Mouse (Mus musculus) forebrain, embryonic 10.5 days (tissue): Measurements from ENCODE around the gene Lsm5. TPM values are rescaled to one million over a fixed set of nuclear protein-coding genes. Genes with fewer than 3 reads are reported as not detected.
A peak's percentile ranks its signal among the peaks of the same experiment; 100 is the strongest.

ENCODE experiments used
- DNase-seq: peaks from one replicate; pipeline ENCODE4 v3.0.0-alpha.2; 2017; ENCODE audit warnings: low spot score; ENCODE audit errors: extremely low spot score
- H3K27ac ChIP-seq: fragments of 300-500 bp; sonication (generic); 2 replicates; pipeline ENCODE4 v1.5.1; 2016; ENCODE audit warnings: mild to moderate bottlenecking
- H3K27me3 ChIP-seq: fragments of 300-500 bp; sonication (generic); 2 replicates; pipeline ENCODE4 v1.6.1; 2016; ENCODE audit warnings: mild to moderate bottlenecking; ENCODE audit not compliant: poor library complexity, severe bottlenecking
- H3K36me3 ChIP-seq: fragments of 300-500 bp; sonication (generic); replicated peaks from 2 replicates; pipeline ENCODE4 v1.6.1; 2016; ENCODE audit warnings: mild to moderate bottlenecking, moderate library complexity
- H3K4me1 ChIP-seq: fragments of 300-500 bp; sonication (generic); 2 replicates; pipeline ENCODE4 v1.6.1; 2016
- H3K4me3 ChIP-seq: fragments of 300-500 bp; sonication (generic); 2 replicates; pipeline ENCODE4 v1.5.1; 2016; ENCODE audit warnings: mild to moderate bottlenecking, moderate library complexity
- H3K9me3 ChIP-seq: fragments of 300-500 bp; sonication (generic); 2 replicates; pipeline ENCODE4 v1.6.1; 2016; ENCODE audit warnings: mild to moderate bottlenecking, moderate library complexity
- WGBS: fragments of 180-500 bp; shearing (Covaris S2); methylation state at CpG from one replicate; pipeline ENCODE4 v1.1.7; 2016; 5-methylcytosine and 5-hydroxymethylcytosine counted together
- polyA plus RNA-seq: library from polyadenylated mRNA; unstranded; fragments of >200 nt; fragmentation: Nextera tagmentation; extraction: Ambion mirVana; gene quantifications from 2 replicates; pipeline ENCODE4 v1.2.1, GENCODE M21; 2016

The Lsm5 gene
- 224 and 231 TPM in 2 replicates for polyA plus RNA-seq

DNA sequence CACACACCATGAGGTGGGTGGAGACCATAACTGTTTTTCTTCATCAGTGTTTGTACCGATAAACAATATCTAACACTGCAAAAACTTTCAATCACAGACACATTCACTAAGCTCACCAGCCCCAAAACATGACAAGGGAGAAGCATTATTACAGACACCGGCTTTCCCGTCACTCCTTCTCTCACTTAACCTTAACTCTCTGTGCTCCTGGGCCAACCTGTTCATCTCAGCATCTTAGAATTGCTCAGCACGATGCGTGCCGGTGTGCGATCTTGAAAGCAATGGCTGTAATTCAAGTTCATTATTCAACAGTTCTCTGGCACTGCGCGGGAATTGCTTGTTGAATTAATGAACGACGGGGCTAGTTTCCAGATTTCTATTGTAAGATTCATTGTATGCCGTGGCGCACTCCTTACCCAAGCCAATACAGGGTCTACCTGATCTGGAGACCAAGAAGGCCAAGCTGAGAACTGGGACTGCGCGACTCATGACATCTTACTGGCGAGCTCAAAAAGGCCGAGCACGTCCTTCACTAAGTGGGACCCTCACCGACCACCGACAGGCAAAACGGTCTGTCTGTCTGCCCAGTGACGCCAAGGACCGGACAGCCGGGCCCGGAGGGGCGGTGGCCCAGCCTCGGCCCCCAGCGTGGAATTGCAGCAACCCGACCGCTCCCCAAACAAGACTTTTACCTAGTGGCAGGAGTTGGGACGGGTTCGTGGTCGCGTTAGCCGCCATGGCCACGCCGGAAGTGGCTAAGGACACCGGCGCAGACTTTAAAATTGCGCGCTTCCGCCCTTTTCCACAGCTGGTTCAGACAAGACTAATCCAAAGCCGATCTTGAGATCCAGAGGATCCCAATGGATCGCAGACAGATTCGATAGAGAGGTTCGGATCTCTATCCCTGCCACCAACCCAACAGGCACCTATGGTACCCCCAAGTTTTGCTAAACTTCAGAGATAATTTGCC lies at the start of gene Lsm5:
Gene Lsm5, minus strand, starts transcription at position 780 of the 970 bp plus-strand sequence.
- peaks cover 9% of the 10 kb centered on the region for H3K4me1 ChIP-seq
- H3K4me3 ChIP-seq = peak within 1 kb of the TSS; percentile 93
- H3K9me3 ChIP-seq = peaks cover 3% of the 10 kb centered on the region; the same call in 1 of the 2 replicates
- 1% methylated on average over 46 of the region's 46 CpGs for WGBS
- peaks cover 7% of the 10 kb centered on the region; the same call in 1 of the 2 replicates for H3K36me3 ChIP-seq
- DNase-seq = peak; percentile 86
- no peaks in the 10 kb centered on the region for H3K27me3 ChIP-seq
- H3K27ac ChIP-seq = peak within 1 kb of the TSS; percentile 89

DNA sequence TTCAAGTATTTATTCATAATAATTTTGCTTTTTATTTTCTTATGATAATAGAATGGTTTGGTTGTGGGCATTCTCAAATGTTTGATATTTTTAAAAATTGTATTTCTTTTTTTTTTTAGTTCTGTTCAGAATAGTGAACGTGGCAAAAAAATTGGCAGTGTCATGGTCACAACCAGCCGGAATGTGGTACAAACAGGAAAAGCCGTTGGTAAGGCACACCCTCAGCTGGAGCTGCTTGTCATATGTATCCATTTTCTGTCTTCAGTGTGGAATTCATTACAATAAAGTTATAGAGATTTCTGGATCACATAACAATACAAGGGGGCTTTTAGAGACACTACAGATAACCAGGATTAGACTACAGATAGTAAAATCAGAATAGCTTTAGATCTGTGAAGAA lies 49.2 kb upstream of the Lsm5 start:
- no peaks in the 10 kb centered on the region for H3K9me3 ChIP-seq
- H3K4me3 ChIP-seq = no peak overlapping the region
- H3K27ac ChIP-seq = no peak overlapping the region
- peaks cover 65% of the 10 kb centered on the region for H3K36me3 ChIP-seq
- WGBS = 95% methylated on average over 3 of the region's 3 CpGs
- no peaks in the 10 kb centered on the region for H3K27me3 ChIP-seq
- no peaks in the 10 kb centered on the region for H3K4me1 ChIP-seq
- no peak for DNase-seq

DNA sequence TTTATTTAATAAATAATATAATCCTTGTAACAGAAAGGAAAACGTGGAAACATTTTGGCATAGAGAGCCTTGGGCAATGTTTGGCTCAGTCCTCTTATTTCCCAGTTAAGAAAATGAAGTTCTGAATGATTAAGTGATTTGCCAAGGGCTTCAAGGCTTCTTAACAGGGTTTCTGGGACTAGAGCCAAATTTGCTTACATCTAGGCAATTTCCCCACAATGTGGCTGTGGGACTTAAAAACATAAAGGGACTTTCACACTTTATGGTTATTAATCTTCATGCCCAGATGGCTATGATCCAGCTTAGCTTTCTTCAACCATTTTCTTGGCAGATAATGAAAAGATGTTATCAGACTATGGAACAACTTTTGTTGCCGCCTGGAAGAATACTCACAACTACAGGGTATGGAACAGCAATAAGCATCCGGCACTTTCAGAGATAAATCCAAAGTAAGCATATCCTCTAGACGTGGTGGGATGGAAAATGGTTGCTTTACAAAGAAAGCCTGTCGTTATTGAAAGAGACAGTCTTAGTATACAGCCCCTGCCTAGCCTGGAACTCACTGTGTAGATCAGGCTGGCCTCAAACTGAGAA lies 41.5 kb upstream of the Lsm5 start:
- H3K4me3 ChIP-seq = no peak overlapping the region
- DNase-seq = no peak
- peaks cover 46% of the 10 kb centered on the region for H3K36me3 ChIP-seq
- no peak overlapping the region for H3K27ac ChIP-seq
- H3K4me1 ChIP-seq = no peaks in the 10 kb centered on the region
- no peaks in the 10 kb centered on the region for H3K27me3 ChIP-seq
- H3K9me3 ChIP-seq = no peaks in the 10 kb centered on the region
- WGBS = 90% methylated on average over 5 of the region's 5 CpGs

DNA sequence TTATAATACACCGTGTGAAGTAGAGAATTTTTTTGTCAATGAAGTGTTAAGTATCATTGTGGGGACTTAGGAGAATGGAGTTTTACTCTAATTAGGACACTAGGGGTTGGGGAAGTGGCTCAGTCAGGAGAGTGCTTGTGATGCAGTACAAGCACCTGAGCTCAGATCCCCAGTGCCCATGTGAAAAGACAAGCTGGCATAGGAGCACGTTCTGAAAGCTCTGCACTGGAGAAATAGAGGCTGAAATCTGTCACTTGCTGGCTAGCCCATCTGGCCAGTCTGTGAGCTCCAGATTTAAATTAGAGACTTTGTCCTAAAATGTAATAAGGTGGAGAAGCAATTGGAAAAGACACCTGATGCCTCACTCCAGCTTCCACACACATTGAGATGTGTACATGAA lies 28.0 kb upstream of the Lsm5 start:
- Histone ChIP-seq H3K4me1 (no peaks in the 10 kb centered on the region), H3K36me3 (peaks cover 87% of the 10 kb centered on the region)
- 85% methylated on average over 2 of the region's 2 CpGs for WGBS

DNA sequence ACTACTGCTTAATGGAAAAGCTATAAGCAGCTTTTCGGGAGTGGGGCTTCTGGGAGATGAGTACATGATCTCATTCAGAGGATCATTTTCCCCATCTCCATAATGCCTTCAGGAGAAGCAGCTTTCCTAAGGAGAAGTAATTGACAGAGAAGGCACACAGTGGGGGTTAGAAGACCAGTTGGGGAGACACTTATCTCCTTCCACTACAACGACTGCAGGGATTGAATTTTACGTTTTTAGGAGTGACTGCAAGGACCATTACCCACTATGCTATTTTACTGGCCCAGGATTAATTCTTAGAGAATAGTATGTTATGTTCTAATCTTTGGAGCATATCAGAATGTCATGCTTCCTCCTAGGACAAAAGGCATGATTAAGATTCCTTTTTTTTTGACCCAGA lies 16.4 kb upstream of the Lsm5 start:
- DNase-seq = no peak
- H3K9me3 ChIP-seq = no peaks in the 10 kb centered on the region
- H3K36me3 ChIP-seq = peaks cover 23% of the 10 kb centered on the region
- H3K4me3 ChIP-seq = no peak overlapping the region
- H3K4me1 ChIP-seq = peaks cover 10% of the 10 kb centered on the region
- H3K27ac ChIP-seq = no peak overlapping the region
- no peaks in the 10 kb centered on the region for H3K27me3 ChIP-seq
- WGBS = 82% methylated on average over 3 of the region's 3 CpGs

More for the DNA sequence above, 28.0 kb upstream of the Lsm5 start:
- Histone ChIP-seq H3K4me3 (no peak overlapping the region), H3K27me3 (no peaks in the 10 kb centered on the region), H3K9me3 (no peaks in the 10 kb centered on the region), H3K27ac (no peak overlapping the region)
- no peak for DNase-seq

DNA sequence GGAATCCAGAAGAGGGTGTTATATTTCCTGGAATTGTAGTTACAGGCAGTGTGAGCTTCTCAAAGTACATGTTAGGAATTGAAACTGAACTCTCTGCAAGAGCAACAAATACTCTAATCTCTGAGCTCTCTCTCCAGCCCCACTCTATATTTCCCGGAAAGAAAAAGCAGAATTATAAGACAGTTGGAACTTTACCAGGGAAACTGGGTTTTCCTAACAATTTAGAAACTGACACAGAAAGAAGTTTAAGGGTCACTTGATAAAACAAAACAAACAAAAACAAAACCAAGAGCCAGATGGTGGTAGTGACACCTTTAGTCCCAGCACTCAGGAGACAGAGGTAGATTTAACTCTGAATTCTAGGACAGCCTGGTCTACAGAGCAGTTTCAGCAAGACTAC lies 14.6 kb upstream of the Lsm5 start:
- peaks cover 14% of the 10 kb centered on the region for H3K4me1 ChIP-seq
- no peaks in the 10 kb centered on the region for H3K9me3 ChIP-seq
- H3K36me3 ChIP-seq = peaks cover 9% of the 10 kb centered on the region
- H3K27me3 ChIP-seq = no peaks in the 10 kb centered on the region
- DNase-seq = no peak
- WGBS = 90% methylated on average over 1 of the region's 1 CpGs
- H3K27ac ChIP-seq = no peak overlapping the region
- H3K4me3 ChIP-seq = no peak overlapping the region

DNA sequence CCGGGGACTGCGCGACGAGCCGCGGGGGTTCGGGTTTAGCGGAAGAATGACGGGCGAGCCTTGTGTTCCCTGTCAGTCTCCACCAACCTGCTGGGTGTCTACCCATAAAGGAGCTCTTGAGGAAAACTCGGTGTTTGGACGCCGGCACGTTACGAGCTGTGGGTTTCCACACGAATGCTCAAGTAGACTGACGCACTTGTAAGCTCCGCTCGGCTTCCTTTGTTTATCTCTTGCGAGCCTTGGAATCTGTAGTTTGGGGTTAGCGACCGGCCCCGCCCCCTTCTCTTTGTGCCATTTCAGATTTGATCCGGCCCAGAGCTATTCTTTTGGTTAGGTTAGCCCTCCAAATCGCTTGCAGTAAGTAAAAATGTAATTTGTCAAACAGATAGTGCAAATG lies 10.8 kb upstream of the Lsm5 start:
- H3K36me3 ChIP-seq = no peaks in the 10 kb centered on the region
- under 1% methylated on average over 25 of the region's 25 CpGs for WGBS
- H3K27ac ChIP-seq = peak overlapping the region; percentile 94
- peak overlapping the region; percentile 81 for H3K4me3 ChIP-seq
- H3K27me3 ChIP-seq = no peaks in the 10 kb centered on the region
- peaks cover 14% of the 10 kb centered on the region for H3K4me1 ChIP-seq
- no peaks in the 10 kb centered on the region for H3K9me3 ChIP-seq
- no peak for DNase-seq

DNA sequence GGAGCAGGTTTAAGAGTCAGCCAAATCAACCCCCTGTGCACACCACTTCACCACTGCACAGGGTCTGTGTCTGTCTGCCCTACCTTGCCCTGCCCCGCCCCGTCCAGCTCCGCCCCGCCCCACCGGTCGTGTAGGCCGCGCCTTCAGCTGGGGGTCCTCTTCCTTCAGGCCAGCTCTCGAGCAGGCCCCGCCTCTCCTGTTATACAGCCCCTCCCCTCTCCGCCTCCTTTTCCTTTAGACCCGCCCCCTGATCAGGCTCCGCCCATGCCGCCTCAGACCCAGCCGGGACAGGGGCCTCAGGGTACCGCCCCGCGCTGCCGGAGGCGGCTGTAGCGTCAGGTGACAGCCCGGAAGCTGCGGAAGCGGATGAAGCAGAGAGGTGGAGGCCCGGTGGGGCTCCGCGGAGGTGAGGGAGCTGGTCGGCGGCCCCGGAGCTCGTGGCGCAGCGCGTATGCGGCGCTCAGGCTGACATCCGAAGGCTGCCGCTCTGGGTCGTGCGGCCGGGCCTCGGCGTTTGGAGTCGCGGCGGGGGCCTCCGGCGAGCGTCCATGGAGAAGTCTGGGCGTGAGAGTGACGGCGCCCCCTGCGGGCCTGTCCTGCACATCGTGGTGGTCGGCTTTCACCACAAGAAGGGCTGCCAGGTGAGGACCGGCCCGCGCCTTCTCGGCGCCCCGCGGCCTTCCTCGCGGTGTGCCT lies 10.2 kb upstream of the Lsm5 start, which contains the start of gene Avl9:
Gene Avl9, plus strand, starts transcription at position 326 of the 696 bp plus-strand sequence.
- Histone ChIP-seq H3K4me1 (peaks cover 14% of the 10 kb centered on the region), H3K27me3 (no peaks in the 10 kb centered on the region), H3K4me3 (peak within 1 kb of the TSS; percentile 81), H3K9me3 (no peaks in the 10 kb centered on the region), H3K27ac (peak within 1 kb of the TSS; percentile 94), H3K36me3 (no peaks in the 10 kb centered on the region)
- WGBS = under 1% methylated on average over 63 of the region's 64 CpGs
- DNase-seq = peak; percentile 97

DNA sequence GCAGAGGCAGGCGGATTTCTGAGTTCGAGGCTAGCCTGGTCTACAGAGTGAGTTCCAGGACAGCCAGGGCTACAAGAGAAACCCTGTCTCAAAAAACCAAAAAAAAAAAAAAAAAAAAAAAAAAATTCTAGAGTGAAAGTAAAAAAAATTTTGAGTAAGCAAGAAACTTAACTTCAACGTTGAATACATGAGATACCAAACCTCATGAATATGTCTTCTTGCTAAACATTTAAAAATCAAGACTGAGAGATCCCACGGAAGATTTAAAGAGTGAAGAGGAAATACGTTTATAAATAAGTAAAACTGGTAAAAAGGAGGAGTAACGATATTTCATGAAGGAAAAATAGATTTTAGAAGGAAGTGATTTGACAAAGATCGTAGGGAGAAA lies 9.7 kb upstream of the Lsm5 start:
- Histone ChIP-seq H3K9me3 (no peaks in the 10 kb centered on the region), H3K27ac (no peak overlapping the region), H3K27me3 (no peaks in the 10 kb centered on the region), H3K4me1 (peaks cover 14% of the 10 kb centered on the region), H3K4me3 (peak overlapping the region; percentile 81), H3K36me3 (no peaks in the 10 kb centered on the region)
- WGBS = 49% methylated on average over 7 of the region's 7 CpGs
- no peak for DNase-seq

DNA sequence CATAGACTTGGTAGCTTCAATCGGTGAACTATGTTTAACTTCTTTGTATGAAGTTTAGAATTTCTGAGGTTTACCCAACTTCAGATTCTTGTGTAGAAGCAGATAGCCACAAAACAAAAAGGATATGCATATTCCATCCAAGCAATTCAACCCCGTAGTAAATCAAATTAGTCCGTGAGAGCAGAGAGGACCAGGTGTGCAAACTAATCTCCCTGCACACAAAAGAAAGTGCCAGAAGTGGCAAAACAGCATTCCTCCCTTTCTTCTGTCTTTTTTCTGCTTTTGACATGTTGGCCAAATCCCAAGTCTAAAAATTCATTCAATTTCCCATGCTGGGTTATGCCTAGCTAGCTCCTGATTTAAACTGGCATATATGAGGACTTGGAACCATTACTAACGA lies 12.1 kb downstream of the Lsm5 start:
- Histone ChIP-seq H3K4me1 (peaks cover 3% of the 10 kb centered on the region; the same call in 1 of the 2 replicates), H3K27ac (no peak overlapping the region), H3K4me3 (no peak overlapping the region), H3K9me3 (no peaks in the 10 kb centered on the region), H3K36me3 (no peaks in the 10 kb centered on the region), H3K27me3 (no peaks in the 10 kb centered on the region)
- WGBS = 82% methylated on average over 4 of the region's 4 CpGs
- no peak for DNase-seq

DNA sequence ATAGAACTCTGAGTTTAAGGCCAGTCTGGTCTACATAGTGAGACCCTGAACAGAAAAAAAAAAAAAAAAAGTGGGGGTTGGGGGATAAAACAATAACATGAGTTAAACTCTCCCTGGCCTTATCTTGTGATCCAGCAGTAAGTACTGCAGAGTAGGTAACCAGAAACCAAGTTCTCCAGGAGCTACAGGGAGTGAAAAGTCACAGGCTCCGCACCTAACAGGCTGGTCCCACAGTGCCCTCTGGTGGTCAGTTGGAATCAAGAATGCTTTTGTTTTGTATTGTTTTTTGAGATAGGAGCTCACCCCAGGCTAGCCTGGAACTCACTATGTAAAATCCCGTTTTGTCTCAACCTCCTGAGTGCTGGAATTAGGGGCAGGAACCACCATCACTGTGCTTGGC lies 13.3 kb downstream of the Lsm5 start:
- H3K4me3 ChIP-seq = no peak overlapping the region
- peak; percentile 73 for DNase-seq
- WGBS = 6% methylated on average over 2 of the region's 2 CpGs

DNA sequence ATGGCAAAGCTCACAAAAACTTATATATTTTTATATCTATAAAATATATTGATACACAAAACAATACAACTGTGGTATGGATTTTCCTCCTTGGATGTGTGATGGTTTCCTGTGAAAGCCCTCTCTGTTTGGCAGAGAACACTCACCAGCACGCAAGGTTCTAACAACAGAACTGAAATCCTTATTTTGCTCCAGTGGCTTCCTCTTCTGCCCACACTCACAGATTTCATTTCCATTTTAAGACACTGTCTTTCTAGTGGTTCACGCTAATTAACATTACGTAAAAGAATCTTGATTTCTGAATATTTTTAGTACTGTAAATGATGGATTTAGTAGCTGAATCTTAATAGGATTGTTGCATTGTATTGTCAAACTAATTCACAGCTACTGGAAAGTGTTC lies 16.3 kb downstream of the Lsm5 start:
- H3K27me3 ChIP-seq = no peaks in the 10 kb centered on the region

More for the DNA sequence above, 13.3 kb downstream of the Lsm5 start:
- Histone ChIP-seq H3K9me3 (no peaks in the 10 kb centered on the region), H3K27me3 (no peaks in the 10 kb centered on the region), H3K36me3 (no peaks in the 10 kb centered on the region), H3K27ac (no peak overlapping the region), H3K4me1 (peaks cover 7% of the 10 kb centered on the region)

More for the DNA sequence above, 16.3 kb downstream of the Lsm5 start:
- DNase-seq = no peak
- H3K4me1 ChIP-seq = peaks cover 7% of the 10 kb centered on the region
- H3K9me3 ChIP-seq = no peaks in the 10 kb centered on the region
- no peaks in the 10 kb centered on the region for H3K36me3 ChIP-seq
- WGBS = 93% methylated on average over 3 of the region's 3 CpGs
- no peak overlapping the region for H3K27ac ChIP-seq
- H3K4me3 ChIP-seq = no peak overlapping the region
